Mouse (Mus musculus) cerebellum, postnatal 4 days (tissue): ENCODE results near the gene Ano9.
A peak's percentile ranks its signal among the peaks of the same experiment; 100 is the strongest.

Source experiments
- DNase-seq, 2 experiments: peaks; one replicate each; pipeline ENCODE4 v3.0.0; 2022; ENCODE audit warnings: low spot score in 2 of 2, mixed read lengths in 1 of 2

Gene Ano9

DNA sequence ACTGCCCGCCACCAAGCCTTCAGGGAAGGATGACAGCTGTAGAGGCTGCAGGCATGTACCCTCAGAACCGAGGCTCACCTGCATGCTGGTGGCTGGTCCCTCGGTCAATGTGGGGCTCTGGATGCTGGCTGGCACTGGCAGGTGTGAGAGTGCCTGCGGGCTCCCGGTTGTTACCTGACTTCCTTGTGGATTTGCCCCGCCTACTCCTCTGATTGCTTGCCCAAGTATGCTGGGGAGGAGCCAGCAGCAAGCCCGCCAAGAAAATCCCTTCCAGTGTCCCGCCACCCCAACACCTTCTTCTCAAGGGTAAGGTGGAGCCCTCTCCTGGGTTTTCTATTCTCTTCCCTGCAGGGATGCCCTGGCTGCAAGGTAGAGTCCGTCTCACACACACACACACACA is at the start of gene Ano9:
Ano9 (minus strand) TSS at position 171 of the 400 bp plus-strand sequence.
- DNase-seq, result no peak

DNA sequence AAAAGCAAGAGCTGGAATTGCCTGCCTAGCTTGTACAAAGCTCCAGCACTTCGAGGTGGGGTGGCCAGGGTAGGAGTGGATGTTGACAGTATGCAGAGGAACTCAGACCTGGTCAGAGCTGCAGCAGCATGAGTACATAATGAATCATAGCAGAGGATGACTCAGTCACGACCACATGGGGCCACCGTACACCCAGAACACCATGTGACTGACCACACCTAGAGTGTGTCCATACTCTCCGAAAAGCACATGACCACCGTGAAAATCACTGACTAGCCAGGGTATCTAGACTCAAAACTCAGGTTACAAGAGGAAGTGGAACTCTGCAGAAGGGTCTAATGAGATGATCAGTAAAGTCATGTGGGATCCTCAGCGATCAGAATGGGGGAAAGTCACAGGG is 47.2 kb upstream of the Ano9 start:
- DNase-seq, result no peak

- DNase-seq, result no peak
Measured at GRCm38 (mm10) chr7:141164397-141164796, 46.8 kb upstream of the Ano9 start.

- DNase-seq, result no peak
Measured at GRCm38 (mm10) chr7:141155362-141155761, 37.8 kb upstream of the Ano9 start.

GRCm38 (mm10) chr7:141148639-141149038 is 31.0 kb upstream of the Ano9 start:
- DNase-seq, result no peak

DNA sequence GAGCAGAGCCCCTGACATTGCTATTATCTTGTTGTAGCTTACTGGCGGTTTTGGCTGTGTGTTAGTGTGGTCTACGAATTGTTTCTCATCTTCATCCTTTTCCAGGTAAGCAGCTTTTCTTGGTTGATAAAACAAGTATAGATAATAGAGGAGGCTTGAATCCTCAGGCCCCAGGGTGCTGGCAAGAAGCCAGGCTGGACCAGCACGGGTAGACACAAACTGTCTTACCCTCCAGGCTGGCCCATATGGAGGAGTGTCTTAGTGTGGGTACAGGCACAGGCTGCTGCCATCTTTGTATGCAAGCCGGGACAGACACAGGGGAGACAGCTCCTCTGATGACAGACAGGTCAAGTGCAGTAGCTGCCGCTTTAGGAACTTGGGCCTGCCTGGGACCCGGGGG is 29.4 kb upstream of the Ano9 start:
- no peak for DNase-seq

- no peak for DNase-seq
Measured at GRCm38 (mm10) chr7:141146043-141146595, 28.5 kb upstream of the Ano9 start.

GRCm38 (mm10) chr7:141145403-141145802 is 27.8 kb upstream of the Ano9 start:
- DNase-seq, result no peak

- no peak for DNase-seq
Measured at GRCm38 (mm10) chr7:141144650-141145049, 27.0 kb upstream of the Ano9 start.

DNA sequence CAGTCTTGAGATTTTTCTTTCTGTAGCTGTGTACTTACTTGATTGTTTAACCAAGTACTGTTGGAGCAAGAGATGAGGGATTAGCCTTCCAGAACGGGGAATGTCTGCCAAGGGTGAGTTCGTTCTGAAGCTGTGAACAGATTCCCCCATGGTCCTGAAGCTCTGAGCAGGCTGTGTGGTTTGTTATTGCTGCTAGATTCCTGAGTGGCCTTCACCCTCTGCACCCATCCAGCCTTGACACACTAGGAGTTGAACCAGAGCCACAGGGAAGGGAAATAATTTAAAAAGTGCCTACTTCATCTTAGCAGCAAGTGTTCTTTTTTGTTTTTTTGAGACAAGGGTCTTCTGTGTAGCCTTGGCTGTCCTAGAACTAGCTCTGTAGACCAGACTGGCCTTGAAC is 26.3 kb upstream of the Ano9 start:
- DNase-seq, result no peak

DNA sequence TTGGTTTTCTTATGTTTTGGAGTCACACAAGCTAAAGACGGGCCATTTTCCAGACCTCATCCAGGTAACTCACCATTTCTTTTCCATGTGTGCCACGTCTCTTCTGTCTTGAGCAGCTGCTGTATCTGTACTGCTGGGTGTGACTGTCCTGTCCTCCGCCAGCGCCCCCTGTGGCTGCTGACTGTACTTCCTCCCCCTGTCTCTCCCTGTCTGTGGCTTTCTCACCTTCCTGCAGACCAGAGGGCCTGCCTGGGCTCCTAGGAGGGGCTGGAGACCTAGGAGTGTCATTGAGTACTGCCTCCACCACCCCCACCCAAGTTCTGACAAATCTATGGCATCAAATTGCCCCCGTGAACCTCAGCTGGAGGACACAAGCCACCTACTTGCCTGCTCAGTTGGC is 25.5 kb upstream of the Ano9 start:
- DNase-seq, result peak in 1 of 2 experiments; percentile 33

- DNase-seq, result no peak
Measured at GRCm38 (mm10) chr7:141141326-141141725, 23.7 kb upstream of the Ano9 start.

DNA sequence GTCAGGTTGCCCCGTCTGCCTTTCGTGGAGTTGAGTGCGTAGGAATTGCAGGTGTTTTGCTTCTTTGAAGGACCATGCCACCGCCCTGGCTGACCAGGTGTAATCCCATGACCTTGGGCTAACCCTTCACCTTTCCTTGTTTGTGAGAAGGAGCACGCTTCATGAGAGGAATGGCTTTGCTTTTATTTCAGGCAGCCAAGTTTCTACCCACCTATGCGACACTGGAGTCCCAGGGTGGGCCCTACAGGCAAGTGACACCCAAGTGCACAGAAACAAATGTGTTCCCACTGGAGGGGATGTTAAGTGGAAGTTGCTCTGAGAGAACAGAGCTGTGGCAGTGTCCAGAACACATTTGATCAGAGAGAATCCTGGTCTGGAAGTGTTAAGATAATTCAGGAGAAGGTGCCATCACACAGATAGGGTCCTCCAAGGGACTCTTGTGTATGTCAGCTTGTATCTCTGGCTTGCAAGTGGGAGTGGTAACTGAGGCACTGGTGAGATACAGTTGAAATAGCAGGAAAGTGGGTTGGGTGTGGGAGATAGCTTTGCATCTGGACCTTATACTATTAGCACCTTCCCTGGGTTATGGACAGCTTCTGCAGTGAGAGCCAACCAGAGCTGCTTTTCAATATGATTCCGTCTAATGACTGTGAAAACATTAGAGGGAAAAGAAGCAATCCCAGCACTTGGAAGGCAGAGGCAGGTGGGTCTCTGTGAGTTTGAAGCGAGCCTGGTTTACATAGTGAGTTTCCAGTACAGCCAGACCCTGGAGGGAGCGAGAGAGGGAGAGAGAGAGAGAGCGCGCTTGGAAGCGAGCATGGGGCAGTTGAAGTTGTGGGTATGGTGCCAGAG is 14.5 kb upstream of the Ano9 start:
- no peak for DNase-seq

DNA sequence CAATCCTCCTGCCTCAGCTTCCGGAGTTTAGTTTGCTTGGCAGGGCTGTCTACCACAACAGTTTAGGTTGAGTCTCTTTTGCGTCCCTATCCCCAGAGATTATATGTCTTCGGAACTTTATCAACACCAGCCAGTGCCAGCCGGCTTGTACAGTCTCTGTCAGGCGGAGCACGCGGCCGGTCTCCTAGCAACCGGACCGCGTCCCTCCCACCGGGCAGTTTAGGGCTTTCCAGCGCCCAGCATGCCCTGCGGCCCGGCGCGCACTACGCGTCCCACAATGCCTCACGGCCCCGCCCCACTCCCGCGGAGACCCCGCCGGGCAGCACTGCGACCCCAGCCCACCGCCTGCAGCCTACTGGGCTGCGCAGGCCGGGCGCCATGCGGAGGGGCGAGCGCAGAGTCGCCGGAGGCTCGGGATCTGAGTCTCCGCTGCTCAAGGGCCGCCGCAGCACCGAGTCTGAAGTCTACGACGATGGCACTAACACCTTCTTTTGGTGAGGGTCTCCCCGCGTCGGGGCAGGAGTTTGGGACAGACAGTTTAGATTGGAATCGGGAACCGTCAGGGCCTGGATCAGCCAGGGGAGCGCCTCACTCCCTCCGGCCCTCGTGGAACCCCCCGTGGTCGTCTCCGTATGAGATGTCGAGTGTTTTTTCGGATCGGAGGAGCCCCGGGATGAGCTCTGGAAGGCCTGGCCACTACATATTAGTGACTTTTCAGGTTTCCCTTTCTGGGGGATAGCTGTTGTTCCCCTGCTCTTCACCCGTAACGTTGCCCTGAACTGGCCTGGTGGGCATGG is 13.6 kb upstream of the Ano9 start:
- peak; percentile 79 to 91 for DNase-seq

DNA sequence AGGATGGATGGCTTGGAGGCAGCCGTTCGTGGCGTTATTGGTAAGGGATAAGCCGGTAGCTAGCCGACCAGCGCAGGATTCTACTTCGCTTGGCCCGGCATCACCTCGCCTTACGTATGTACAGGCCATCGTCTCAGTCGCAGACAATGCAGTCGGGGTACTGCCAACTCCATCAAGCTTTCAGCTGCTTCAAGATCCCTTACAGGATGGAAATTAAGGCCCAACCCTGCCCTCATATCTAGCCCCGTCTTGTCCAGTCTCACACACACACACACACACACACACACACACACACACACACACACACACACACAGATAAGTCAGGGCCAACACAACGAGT is 5.9 kb upstream of the Ano9 start:
- DNase-seq, result no peak

DNA sequence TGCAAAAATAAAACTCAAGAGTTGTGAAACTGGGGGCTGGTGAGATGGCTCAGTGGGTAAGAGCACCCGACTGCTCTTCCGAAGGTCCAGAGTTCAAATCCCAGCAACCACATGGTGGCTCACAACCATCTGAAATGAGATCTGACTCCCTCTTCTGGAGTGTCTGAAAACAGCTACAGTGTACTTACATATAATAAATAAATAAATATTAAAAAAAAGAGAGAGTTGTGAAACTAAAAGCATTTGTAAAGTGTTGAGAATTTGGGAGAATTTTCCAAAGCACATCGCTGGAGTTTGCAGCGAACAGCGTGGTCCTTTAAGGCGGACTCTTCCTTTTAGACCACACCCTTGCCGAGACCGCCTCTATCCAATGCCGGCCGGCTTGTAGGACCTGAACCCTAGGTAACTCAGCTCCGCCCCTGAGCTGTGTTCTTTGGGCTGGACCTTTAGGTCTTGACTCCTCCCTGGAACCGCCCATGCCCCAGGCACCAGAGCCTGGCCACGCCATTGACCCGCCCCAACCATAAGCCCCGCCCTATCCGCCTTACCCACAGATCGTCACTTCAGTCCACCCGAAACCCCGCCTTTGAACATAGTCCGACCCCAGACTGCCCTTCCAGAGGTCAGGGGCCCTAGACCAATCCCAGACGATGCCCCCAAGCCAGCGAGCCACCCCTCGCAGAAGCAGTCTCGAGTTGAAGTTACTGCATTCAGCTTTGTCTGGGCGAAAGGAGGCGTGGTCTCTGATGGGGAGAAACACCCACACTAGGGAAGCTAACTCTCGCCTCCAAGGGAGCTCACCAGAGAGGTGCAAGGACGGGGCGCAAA is 5.3 kb upstream of the Ano9 start:
- peak; percentile 65 to 82 for DNase-seq

GRCm38 (mm10) chr7:141122245-141122644 is 4.6 kb upstream of the Ano9 start, which contains the start of gene Ptdss2:
Gene Ptdss2 (plus strand): TSS chr7:141122382.
- no peak for DNase-seq

- DNase-seq, result no peak
Measured at GRCm38 (mm10) chr7:141121051-141121531, 3.5 kb upstream of the Ano9 start.

GRCm38 (mm10) chr7:141120605-141121004 is 3.0 kb upstream of the Ano9 start:
- DNase-seq, result no peak

GRCm38 (mm10) chr7:141119487-141119886 is 1.9 kb upstream of the Ano9 start:
- no peak for DNase-seq

DNA sequence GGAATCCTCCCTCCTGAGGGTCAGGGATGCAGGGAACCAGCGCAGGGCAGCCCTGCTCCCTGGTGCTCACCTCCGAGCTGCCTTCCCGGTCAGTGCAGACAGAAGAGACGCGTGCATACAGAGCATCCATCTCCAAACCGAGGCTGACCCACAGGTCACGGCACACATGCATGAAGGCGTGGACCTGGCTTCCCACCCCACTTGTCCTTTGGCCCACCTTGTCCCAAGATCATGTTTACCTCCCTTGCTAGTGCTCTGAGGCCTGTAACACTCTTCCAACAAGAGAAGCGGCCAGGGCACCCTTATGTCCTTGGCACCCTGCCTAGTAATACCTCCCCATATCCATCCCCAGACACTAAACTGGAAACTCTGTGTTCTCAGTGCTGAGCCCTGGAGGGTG is 1.7 kb downstream of the Ano9 start:
- no peak for DNase-seq

GRCm38 (mm10) chr7:141103161-141103560 is 14.4 kb downstream of the Ano9 start:
- no peak for DNase-seq
